Mouse (Mus musculus) midbrain, embryonic 14.5 days (tissue): ENCODE measurements at regions not wholly inside any gene's neighbourhood (a gene's known extent, or its start where the extent isn't known, plus 50 kb on each side); places are given as distances from the start of the nearest gene placed in this dataset.

ENCODE experiments used
- ATAC-seq: fragments of 200-750 bp; cut with Nextera tagmentation; 2 replicates; pipeline ENCODE4 v1.8.0; 2017; ENCODE audit warnings: moderate number of reproducible peaks, moderate library complexity; ENCODE audit not compliant: low FRiP score, low TSS enrichment
- DNase-seq: peaks from one replicate; pipeline ENCODE4 v3.0.0-alpha.2; 2015
- H3K27ac ChIP-seq: fragments of 300-500 bp; sonication (generic); replicated peaks from 2 replicates; pipeline ENCODE4 v1.5.1; 2014; ENCODE audit warnings: mild to moderate bottlenecking, low read depth, low read length, moderate library complexity
- H3K27me3 ChIP-seq: fragments of 300-500 bp; sonication (generic); 2 replicates; pipeline ENCODE4 v1.6.1; 2014; ENCODE audit warnings: low read length, control low read depth, mixed read lengths; ENCODE audit not compliant: control insufficient read depth, insufficient read depth
- H3K36me3 ChIP-seq: fragments of 300-500 bp; sonication (generic); 2 replicates; pipeline ENCODE4 v1.6.1; 2014; ENCODE audit warnings: low read length, control low read depth; ENCODE audit not compliant: control insufficient read depth, insufficient read depth
- H3K4me1 ChIP-seq: fragments of 300-500 bp; sonication (generic); 2 replicates; pipeline ENCODE4 v1.6.1; 2014; ENCODE audit warnings: mild to moderate bottlenecking, antibody characterized with exemption, low read length, control low read depth; ENCODE audit not compliant: control insufficient read depth, insufficient read depth
- H3K4me2 ChIP-seq: fragments of 300-500 bp; sonication (generic); 2 replicates; pipeline ENCODE4 v1.6.1; 2014; ENCODE audit warnings: mild to moderate bottlenecking, low read length, moderate library complexity
- H3K4me3 ChIP-seq: fragments of 300-500 bp; sonication (generic); replicated peaks from 2 replicates; pipeline ENCODE4 v1.5.1; 2014; ENCODE audit warnings: low read depth, low read length
- H3K9ac ChIP-seq: fragments of 300-500 bp; sonication (generic); replicated peaks from 2 replicates; pipeline ENCODE4 v1.6.1; 2014; ENCODE audit warnings: mild to moderate bottlenecking, low read length, moderate library complexity
- H3K9me3 ChIP-seq: fragments of 300-500 bp; sonication (generic); 2 replicates; pipeline ENCODE4 v1.6.1; 2016; ENCODE audit warnings: low read length, control low read depth, mixed read lengths; ENCODE audit not compliant: control insufficient read depth
- WGBS: fragments of 180-500 bp; shearing (Covaris S2); extraction: QIAGEN DNeasy Blood & Tissue Kit; methylation state at CpG from one replicate; pipeline ENCODE4 v1.1.7; 2014; 5-methylcytosine and 5-hydroxymethylcytosine counted together

GRCm38 (mm10) chr2:84246562-84246961 lies 178.6 kb downstream of the Calcrl start:
- H3K9ac ChIP-seq: no peak overlapping the region
- no peaks in the 10 kb centered on the region for H3K36me3 ChIP-seq
- H3K27ac ChIP-seq: no peak overlapping the region
- no peak overlapping the region for H3K4me2 ChIP-seq
- ATAC-seq (no peak), DNase-seq (no peak)
- H3K4me3 ChIP-seq: no peak overlapping the region
- WGBS: 75% methylated on average over 2 of the region's 2 CpGs
- H3K9me3 ChIP-seq: no peaks in the 10 kb centered on the region
- H3K27me3 ChIP-seq: no peaks in the 10 kb centered on the region
- no peaks in the 10 kb centered on the region for H3K4me1 ChIP-seq

GRCm38 (mm10) chr2:84248169-84248568 lies 177.0 kb downstream of the Calcrl start:
- Histone ChIP-seq H3K9me3 (no peaks in the 10 kb centered on the region), H3K27me3 (no peaks in the 10 kb centered on the region), H3K4me3 (no peak overlapping the region), H3K36me3 (no peaks in the 10 kb centered on the region), H3K4me2 (no peak overlapping the region), H3K9ac (no peak overlapping the region), H3K4me1 (no peaks in the 10 kb centered on the region), H3K27ac (no peak overlapping the region)
- DNase-seq (no peak), ATAC-seq (no peak)
- 92% methylated on average over 3 of the region's 3 CpGs for WGBS

GRCm38 (mm10) chr2:84249871-84250270 lies 175.3 kb downstream of the Calcrl start:
- Histone ChIP-seq H3K27me3 (no peaks in the 10 kb centered on the region), H3K36me3 (no peaks in the 10 kb centered on the region), H3K9ac (no peak overlapping the region), H3K9me3 (no peaks in the 10 kb centered on the region), H3K27ac (no peak overlapping the region), H3K4me1 (no peaks in the 10 kb centered on the region), H3K4me2 (no peak overlapping the region), H3K4me3 (no peak overlapping the region)
- 71% methylated on average over 3 of the region's 3 CpGs for WGBS
- ATAC-seq: no peak
- DNase-seq: no peak

GRCm38 (mm10) chr2:84252076-84252475 lies 173.1 kb downstream of the Calcrl start:
- H3K4me2 ChIP-seq: no peak overlapping the region
- no peaks in the 10 kb centered on the region for H3K27me3 ChIP-seq
- no peak for ATAC-seq
- no peaks in the 10 kb centered on the region for H3K4me1 ChIP-seq
- 95% methylated on average over 1 of the region's 1 CpGs for WGBS
- H3K9ac ChIP-seq: no peak overlapping the region
- H3K9me3 ChIP-seq: no peaks in the 10 kb centered on the region
- H3K27ac ChIP-seq: no peak overlapping the region
- H3K36me3 ChIP-seq: no peaks in the 10 kb centered on the region
- H3K4me3 ChIP-seq: no peak overlapping the region
- DNase-seq: no peak

- Histone ChIP-seq H3K9me3 (no peaks in the 10 kb centered on the region), H3K27me3 (no peaks in the 10 kb centered on the region), H3K4me2 (no peak overlapping the region), H3K27ac (no peak overlapping the region), H3K36me3 (no peaks in the 10 kb centered on the region), H3K4me3 (no peak overlapping the region), H3K4me1 (no peaks in the 10 kb centered on the region), H3K9ac (no peak overlapping the region)
- ATAC-seq (no peak), DNase-seq (no peak)
- WGBS: 93% methylated on average over 2 of the region's 2 CpGs
Measured at GRCm38 (mm10) chr2:84258339-84259006, 166.7 kb downstream of the Calcrl start.

- Histone ChIP-seq H3K4me2 (no peak overlapping the region), H3K4me1 (no peaks in the 10 kb centered on the region), H3K4me3 (no peak overlapping the region), H3K9me3 (no peaks in the 10 kb centered on the region), H3K27ac (no peak overlapping the region), H3K36me3 (no peaks in the 10 kb centered on the region), H3K9ac (no peak overlapping the region), H3K27me3 (no peaks in the 10 kb centered on the region)
- 89% methylated on average over 1 of the region's 1 CpGs for WGBS
- no peak for ATAC-seq
- no peak for DNase-seq
Measured at GRCm38 (mm10) chr2:84259222-84259621, 166.0 kb downstream of the Calcrl start.

GRCm38 (mm10) chr2:84260701-84261100 lies 164.5 kb downstream of the Calcrl start:
- ATAC-seq: no peak
- no peak overlapping the region for H3K27ac ChIP-seq
- WGBS: 40% methylated on average over 4 of the region's 4 CpGs
- H3K9ac ChIP-seq: no peak overlapping the region
- no peak overlapping the region for H3K4me3 ChIP-seq
- H3K36me3 ChIP-seq: no peaks in the 10 kb centered on the region
- no peak for DNase-seq
- no peak overlapping the region for H3K4me2 ChIP-seq
- no peaks in the 10 kb centered on the region for H3K9me3 ChIP-seq
- no peaks in the 10 kb centered on the region for H3K27me3 ChIP-seq
- no peaks in the 10 kb centered on the region for H3K4me1 ChIP-seq

- no peak overlapping the region for H3K27ac ChIP-seq
- H3K4me1 ChIP-seq: no peaks in the 10 kb centered on the region
- DNase-seq (no peak), ATAC-seq (no peak)
- H3K9me3 ChIP-seq: no peaks in the 10 kb centered on the region
- no peak overlapping the region for H3K9ac ChIP-seq
- WGBS: 87% methylated on average over 5 of the region's 5 CpGs
- no peak overlapping the region for H3K4me2 ChIP-seq
- no peak overlapping the region for H3K4me3 ChIP-seq
- H3K27me3 ChIP-seq: no peaks in the 10 kb centered on the region
- no peaks in the 10 kb centered on the region for H3K36me3 ChIP-seq
Measured at GRCm38 (mm10) chr2:84261481-84261880, 163.7 kb downstream of the Calcrl start.

GRCm38 (mm10) chr2:84264485-84264884 lies 160.7 kb downstream of the Calcrl start:
- ATAC-seq (no peak), DNase-seq (no peak)
- Histone ChIP-seq H3K27me3 (no peaks in the 10 kb centered on the region), H3K9ac (no peak overlapping the region), H3K36me3 (no peaks in the 10 kb centered on the region), H3K9me3 (no peaks in the 10 kb centered on the region), H3K4me2 (no peak overlapping the region), H3K4me1 (no peaks in the 10 kb centered on the region), H3K4me3 (no peak overlapping the region), H3K27ac (no peak overlapping the region)
- 61% methylated on average over 2 of the region's 2 CpGs for WGBS
